Mouse (Mus musculus) erythroblast, adult 5-6 weeks (primary cell): ENCODE measurements around the gene Ang. TPM values are rescaled to one million over a fixed set of nuclear protein-coding genes. Genes with fewer than 3 reads are reported as not detected.

Experiments
- ATAC-seq: replicated peaks from 2 replicates; pipeline ENCODE4 v1.8.0; 2016; ENCODE audit warnings: moderate number of reproducible peaks, mild to moderate bottlenecking, moderate TSS enrichment, inconsistent platforms; ENCODE audit not compliant: poor library complexity, low FRiP score, severe bottlenecking
- total RNA-seq, 2 experiments: library from RNA; stranded (forward) in 1 of 2; stranded (reverse) in 1 of 2; fragments of 150-400 nt in 1 of 2; fragments of 200-764, 138-1000 nt in 1 of 2; gene quantifications; 2 replicates each; pipeline versions ENCODE4 v1.2.3 to v1.2.4; 2015 to 2017; ENCODE audit warnings: low replicate concordance in 2 of 2

The Ang gene
- total RNA-seq (2015; ENCODE audit: low replicate concordance) (1.9 TPM in 1 of 2 replicates, not detected in the other), total RNA-seq (2017; ENCODE audit: low replicate concordance) (1.3 TPM in 1 of 2 replicates, not detected in the other)

GRCm38 (mm10) chr14:51090921-51091900, at the start of gene Ang, which contains the start of gene Rnase4:
TSS of gene Ang (plus strand) at chr14:51091150.
TSS of gene Rnase4 (plus strand) at chr14:51091077.
- ATAC-seq, result no peak

- no peak for ATAC-seq
Measured at GRCm38 (mm10) chr14:51041769-51042168, 49.2 kb upstream of the Ang start, which contains the start of gene Rnase9. TSS of gene Rnase9 (minus strand) at chr14:51041869.

- no peak for ATAC-seq
Measured at GRCm38 (mm10) chr14:51047846-51048245, 43.1 kb upstream of the Ang start.

GRCm38 (mm10) chr14:51050063-51050462, 40.9 kb upstream of the Ang start, which contains the start of gene Rnase11:
TSS of gene Rnase11 (minus strand) at chr14:51050163.
- ATAC-seq, result no peak

GRCm38 (mm10) chr14:51051941-51052340, 39.0 kb upstream of the Ang start:
- no peak for ATAC-seq

GRCm38 (mm10) chr14:51053176-51053575, 37.8 kb upstream of the Ang start:
- no peak for ATAC-seq

GRCm38 (mm10) chr14:51054243-51055237, 36.4 kb upstream of the Ang start:
- no peak for ATAC-seq

GRCm38 (mm10) chr14:51057401-51057831, 33.5 kb upstream of the Ang start, which contains the start of gene Rnase12:
TSS of gene Rnase12 (minus strand) at chr14:51057661.
- ATAC-seq, result no peak

GRCm38 (mm10) chr14:51060761-51061160, 30.2 kb upstream of the Ang start:
- no peak for ATAC-seq

GRCm38 (mm10) chr14:51068956-51069355, 22.0 kb upstream of the Ang start:
- no peak for ATAC-seq

GRCm38 (mm10) chr14:51069617-51070016, 21.3 kb upstream of the Ang start:
- no peak for ATAC-seq

- ATAC-seq, result no peak
Measured at GRCm38 (mm10) chr14:51074335-51074734, 16.6 kb upstream of the Ang start, which contains the start of gene Olfr750. TSS of gene Olfr750 (minus strand) at chr14:51074435.

GRCm38 (mm10) chr14:51079180-51079579, 11.8 kb upstream of the Ang start:
- ATAC-seq, result no peak

GRCm38 (mm10) chr14:51081035-51081434, 9.9 kb upstream of the Ang start:
- no peak for ATAC-seq

- ATAC-seq, result no peak; the same call in 1 of the 2 replicates
Measured at GRCm38 (mm10) chr14:51082599-51083581, 8.1 kb upstream of the Ang start.

- no peak for ATAC-seq
Measured at GRCm38 (mm10) chr14:51083805-51084204, 7.1 kb upstream of the Ang start.

GRCm38 (mm10) chr14:51085086-51085485, 5.9 kb upstream of the Ang start:
- ATAC-seq, result no peak

- ATAC-seq, result no peak
Measured at GRCm38 (mm10) chr14:51085911-51086310, 5.0 kb upstream of the Ang start.
